Mouse (Mus musculus) liver, embryonic 14.5 days (tissue): ENCODE measurements at regions not wholly inside any gene's neighbourhood (a gene's known extent, or its start where the extent isn't known, plus 50 kb on each side); places are given as distances from the start of the nearest gene placed in this dataset.

ENCODE experiments used
- CTCF ChIP-seq: IDR thresholded peaks from 2 replicates; pipeline ENCODE4 v1.5.1; 2016; ENCODE audit warnings: antibody characterized with exemption, low read depth, control low read depth
- EP300 ChIP-seq: IDR thresholded peaks from 2 replicates; pipeline ENCODE4 v1.6.1; 2016; ENCODE audit warnings: antibody characterized with exemption, low read depth

DNA sequence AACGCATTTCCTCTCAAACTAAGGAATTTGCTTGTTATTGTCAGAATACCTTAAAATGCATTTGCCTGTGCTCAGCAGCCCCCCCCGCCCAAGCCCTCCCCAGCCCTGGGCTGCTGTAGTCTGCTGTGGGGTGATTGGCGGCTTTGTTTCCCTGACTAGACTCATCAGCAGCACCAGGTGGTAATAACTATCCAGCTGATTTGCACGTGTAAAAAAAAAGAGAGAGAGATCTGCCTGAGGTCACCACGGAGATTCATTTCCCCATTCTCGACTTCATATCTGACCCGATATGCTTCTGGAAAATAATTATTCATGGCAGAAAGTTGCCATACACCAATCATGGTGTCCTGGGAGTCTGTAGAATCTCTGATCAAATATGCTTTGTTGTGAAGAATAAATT lies 56.5 kb upstream of the Atp5g3 start:
- TF ChIP-seq CTCF (no peak), EP300 (no peak)
